28 mouse cellular contexts compared by ENCODE assay signal in genomic region chr1:36080974-36081373, GRCm38 (mm10). TPM values are rescaled to one million over a fixed set of nuclear protein-coding genes. Genes with fewer than 3 reads are reported as not detected.
A peak's percentile ranks its signal among the peaks of the same experiment; 100 is the strongest.
DNase-seq lines count a peak whose midpoint lies in the region; ATAC-seq and TF ChIP-seq lines count a peak whose summit lies in the region.
"Had no signal": no experiment of that assay in that cellular context is flagged by ENCODE, and none has a peak within 500 bp of the region (broad histone marks: within the 10 kb centered on the region; RNA-seq: fewer than 3 reads in every experiment).

No protein-coding gene starts in this region.

- H3K36me3 ChIP-seq in kidney, embryonic 15.5 days, result peaks cover 51% of the 10 kb centered on the region
- peaks cover 32% of the 10 kb centered on the region for H3K36me3 ChIP-seq in limb, embryonic 14.5 days (ENCODE audit: control insufficient read depth, insufficient read depth, low read length)
- peaks cover 38% of the 10 kb centered on the region for H3K36me3 ChIP-seq in limb, embryonic 10.5 days

- H3K9ac ChIP-seq in kidney, embryonic 15.5 days, result no peak overlapping the region
- H3K9ac ChIP-seq in limb, embryonic 14.5 days (ENCODE audit: low read depth, low read length, severe bottlenecking), result no peak overlapping the region
- H3K9ac ChIP-seq: embryonic facial prominence, embryonic 12.5 days; forebrain, embryonic 12.5 days; forebrain, embryonic 15.5 days; heart, embryonic 13.5 days; hindbrain, embryonic 14.5 days had no signal

- WGBS in kidney, embryonic 15.5 days, result 77% methylated on average over 5 of the region's 5 CpGs
- WGBS in limb, embryonic 14.5 days, result 50% methylated on average over 5 of the region's 5 CpGs
- WGBS in limb, embryonic 10.5 days, result 94% methylated on average over 5 of the region's 5 CpGs

- no peaks in the 10 kb centered on the region for H3K9me3 ChIP-seq in kidney, embryonic 15.5 days (replicated peaks)
- H3K9me3 ChIP-seq in limb, embryonic 14.5 days (ENCODE audit: control insufficient read depth, low read length), result peaks cover 3% of the 10 kb centered on the region; the same call in 1 of the 2 replicates
- H3K9me3 ChIP-seq in limb, embryonic 10.5 days (replicated peaks), result no peaks in the 10 kb centered on the region
- H3K9me3 ChIP-seq: embryonic facial prominence, embryonic 12.5 days; forebrain, embryonic 15.5 days; G1E; heart, embryonic 10.5 days; heart, embryonic 13.5 days had no signal

- peaks cover 69% of the 10 kb centered on the region for H3K4me1 ChIP-seq in kidney, embryonic 15.5 days
- H3K4me1 ChIP-seq in limb, embryonic 14.5 days (ENCODE audit: control insufficient read depth, insufficient read depth, low read length), result peaks cover 16% of the 10 kb centered on the region
- peaks cover 27% of the 10 kb centered on the region for H3K4me1 ChIP-seq in limb, embryonic 10.5 days
- H3K4me1 ChIP-seq: embryonic facial prominence, embryonic 12.5 days had no signal

- TF ChIP-seq CTCF in gastrocnemius, adult 2 months (IDR thresholded peaks at IDR 0.05), result no peak

- no peak overlapping the region for H3K27ac ChIP-seq in gastrocnemius, adult 2 months
- H3K27ac ChIP-seq in kidney, embryonic 15.5 days, result 0 out of 2 replicates have a peak overlapping the region, but pooled peaks have one; percentile 88
- H3K27ac ChIP-seq in limb, embryonic 14.5 days (replicated peaks; ENCODE audit: low read depth, low read length), result no peak overlapping the region
- no peak overlapping the region for H3K27ac ChIP-seq in limb, embryonic 10.5 days
- H3K27ac ChIP-seq: embryonic facial prominence, embryonic 12.5 days; forebrain, embryonic 12.5 days; forebrain, embryonic 15.5 days; heart, adult 2 months; heart, embryonic 10.5 days; heart, embryonic 13.5 days; hindbrain, embryonic 14.5 days; hindbrain, postnatal 0 days had no signal

- H3K27me3 ChIP-seq in kidney, embryonic 15.5 days, result no peaks in the 10 kb centered on the region
- H3K27me3 ChIP-seq in limb, embryonic 14.5 days (ENCODE audit: control insufficient read depth, insufficient read depth, low read length), result no peaks in the 10 kb centered on the region
- H3K27me3 ChIP-seq in limb, embryonic 10.5 days (ENCODE audit: low read depth, poor library complexity, severe bottlenecking), result no peaks in the 10 kb centered on the region
- H3K27me3 ChIP-seq: CH12.LX; embryonic facial prominence, embryonic 12.5 days; forebrain, embryonic 12.5 days; forebrain, embryonic 15.5 days; heart, embryonic 13.5 days; Patski had no signal

- intact Hi-C loops in gastrocnemius, adult 2 months (cut with DNase I), result no loop called here

- H3K4me2 ChIP-seq in kidney, embryonic 15.5 days, result no peak overlapping the region
- H3K4me2 ChIP-seq in limb, embryonic 14.5 days (replicated peaks; ENCODE audit: low read depth, low read length, severe bottlenecking), result no peak overlapping the region
- H3K4me2 ChIP-seq: embryonic facial prominence, embryonic 12.5 days; forebrain, embryonic 12.5 days; forebrain, embryonic 15.5 days; heart, embryonic 13.5 days; hindbrain, embryonic 14.5 days had no signal

- no peak overlapping the region for H3K4me3 ChIP-seq in gastrocnemius, adult 2 months
- H3K4me3 ChIP-seq in kidney, embryonic 15.5 days (replicated peaks), result no peak overlapping the region
- no peak overlapping the region for H3K4me3 ChIP-seq in limb, embryonic 14.5 days (replicated peaks; ENCODE audit: low read length)
- H3K4me3 ChIP-seq in limb, embryonic 10.5 days, result no peak overlapping the region
- H3K4me3 ChIP-seq: embryonic facial prominence, embryonic 12.5 days; erythroblast, embryonic 14.5 days; forebrain, embryonic 12.5 days; forebrain, embryonic 15.5 days; heart, adult 2 months; heart, embryonic 10.5 days; heart, embryonic 13.5 days had no signal

- no peak for TF ChIP-seq POLR2A in limb, embryonic 14.5 days (IDR thresholded peaks at IDR 0.05; ENCODE audit: borderline replicate concordance, extremely low read depth, insufficient read depth, insufficient read length)

- ATAC-seq in kidney, embryonic 15.5 days (replicated peaks; ENCODE audit: low FRiP score), result no peak
- ATAC-seq in limb, embryonic 14.5 days (ENCODE audit: low FRiP score, low read depth), result peak; percentile 44
- ATAC-seq: forebrain, embryonic 15.5 days; hindbrain, postnatal 0 days; inflammation-experienced regulatory T-cells, adult 6 months; Patski had no signal

- DNase-seq in gastrocnemius, postnatal 10 days, result peak; percentile 45
- no peak for DNase-seq in gastrocnemius, adult 2 months
- DNase-seq in kidney, postnatal 14 days, result no peak
- DNase-seq in limb, embryonic 14.5 days (ENCODE audit: low spot score), result no peak
- DNase-seq in limb, embryonic 10.5 days (ENCODE audit: low spot score), result no peak
- DNase-seq: adrenal gland, postnatal 10 days; adrenal gland, postnatal 36 days; B cell, adult 2 months; cerebellum, adult 18-20 months; cerebellum, adult 9-10 months; cerebellum, postnatal 14 days; gastrocnemius, postnatal 25 days; heart, adult 2 months; heart, postnatal 14 days; heart, postnatal 4 days had no signal

RNA-seq across cellular contexts. Expression of gene Hs6st1, which starts 12.8 kb away (rescaled TPM):
- total RNA-seq in gastrocnemius, postnatal 10 days (2021), result 10 to 100 TPM; 26.2 to 28.3 TPM
- total RNA-seq in gastrocnemius, adult 2 months (2021), result 10 to 100 TPM; 20.7 to 22.0 TPM
- polyA plus RNA-seq in kidney, embryonic 15.5 days (2015; fragmentation: Nextera tagmentation; extraction: Ambion mirVana), result 7.2 and 7.5 TPM in 2 replicates
- polyA plus RNA-seq in limb, embryonic 14.5 days (2012; rRNA removed), result 50.5 and 63.4 TPM in 2 replicates
- 14.9 and 19.3 TPM in 2 replicates for polyA plus RNA-seq in limb, embryonic 14.5 days (2014; fragmentation: Nextera tagmentation; extraction: Ambion mirVana)
- polyA plus RNA-seq in limb, embryonic 10.5 days (2016; fragmentation: Nextera tagmentation; extraction: Ambion mirVana), result 3.0 and 3.6 TPM in 2 replicates
